Mouse (Mus musculus): Measurements from ENCODE around the gene Map2k4.

DNA sequence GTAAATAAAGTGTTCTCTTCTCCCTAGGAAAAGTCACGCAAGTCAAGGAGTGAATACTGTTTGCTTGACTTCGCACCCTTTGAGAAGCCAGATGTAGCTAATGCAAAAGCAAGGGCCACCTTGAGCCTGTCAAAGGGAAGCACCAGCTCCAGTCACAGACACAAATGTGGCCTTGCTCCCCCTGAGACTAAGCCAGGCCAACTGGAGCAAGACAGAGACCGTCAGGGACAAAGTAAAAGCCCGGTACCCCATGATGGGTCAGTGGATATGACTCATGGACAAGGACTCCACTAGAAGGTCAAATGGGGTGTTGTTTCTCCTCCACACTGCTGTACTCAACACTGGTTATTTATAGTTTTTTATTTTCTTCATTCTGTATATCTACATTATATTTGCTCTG lies 59.2 kb downstream of the Map2k4 start:
- TF ChIP-seq CTCF (IDR thresholded peaks at IDR 0.05; ENCODE audit: insufficient read depth, low read depth, low read length): no peak
- TF ChIP-seq POLR2A (IDR thresholded peaks at IDR 0.05; ENCODE audit: insufficient read depth, low read depth, low read length): no peak
